Mouse (Mus musculus) spleen, adult 12 weeks (tissue): ENCODE data around the gene Rccd1.

Experiments
- DNase-seq: peaks from one replicate; pipeline ENCODE4 v3.0.0; 2022; ENCODE audit warnings: low spot score

Gene Rccd1

GRCm38 (mm10) chr7:80324043-80324815, at the start of gene Rccd1:
Rccd1 (minus strand) TSS chr7:80324454.
- DNase-seq: peak; percentile 96

DNA sequence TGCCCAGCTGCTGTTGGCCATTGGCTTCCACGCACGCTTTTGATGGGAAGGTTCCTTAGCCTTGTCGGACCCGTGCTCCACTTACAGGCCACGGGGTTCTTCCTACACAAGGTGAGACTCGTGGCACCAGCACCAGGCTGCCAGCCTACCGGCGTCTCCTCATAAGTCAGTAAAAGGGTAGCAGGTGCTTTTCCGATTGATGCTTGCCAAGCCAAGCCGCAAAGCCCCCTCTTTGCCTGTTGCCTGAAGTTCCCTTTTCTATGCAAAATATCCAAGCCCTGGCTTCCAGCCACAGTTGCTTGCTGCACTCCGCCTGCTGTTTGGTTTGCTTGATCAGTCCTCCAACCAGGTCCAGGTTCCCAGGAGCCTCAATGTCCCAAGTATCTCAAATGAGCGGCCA, 49.6 kb upstream of the Rccd1 start:
- DNase-seq: peak; percentile 27

- DNase-seq: no peak
Measured at GRCm38 (mm10) chr7:80373352-80373751, 49.1 kb upstream of the Rccd1 start.

GRCm38 (mm10) chr7:80372667-80373066, 48.4 kb upstream of the Rccd1 start:
- no peak for DNase-seq

GRCm38 (mm10) chr7:80372166-80372565, 47.9 kb upstream of the Rccd1 start:
- no peak for DNase-seq

DNA sequence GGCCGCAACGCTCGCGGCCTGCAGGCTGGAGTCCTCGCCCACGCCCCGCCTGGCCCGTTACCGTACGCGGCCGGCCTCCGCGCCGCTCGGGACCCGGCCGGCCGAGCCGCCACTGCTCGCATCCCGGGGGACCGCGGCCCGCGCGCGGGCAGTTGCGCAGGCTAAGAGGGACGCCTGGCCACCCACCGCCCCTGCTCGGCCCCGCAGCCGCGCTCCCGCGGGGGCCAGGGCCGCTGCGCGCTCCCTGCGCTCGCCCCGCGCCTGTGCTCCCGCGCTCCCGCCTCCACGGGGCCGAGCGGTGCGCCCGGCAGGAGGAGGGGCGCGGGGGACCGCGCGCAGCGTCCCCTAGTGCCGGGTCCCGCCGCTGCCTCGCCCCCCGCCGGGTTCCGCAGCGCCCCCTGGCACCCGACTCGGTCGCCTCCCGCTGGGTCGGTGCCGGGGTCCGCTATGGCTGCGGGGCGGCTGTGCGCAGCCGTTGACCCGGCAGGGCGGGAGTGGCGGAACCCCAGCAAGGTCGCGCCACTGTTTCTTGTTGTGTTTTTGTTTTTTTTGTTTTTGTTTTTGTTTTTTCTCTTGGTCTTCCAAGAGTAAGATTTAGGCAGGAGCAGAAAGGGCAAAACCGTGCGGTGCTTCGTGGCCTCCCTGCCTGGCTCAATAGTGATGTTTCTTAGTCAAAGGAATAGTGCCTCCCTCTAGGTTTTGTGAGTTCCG, 46.9 kb upstream of the Rccd1 start, which contains the start of gene Man2a2:
TSS of gene Man2a2 (minus strand) at position 335 of the 711 bp plus-strand sequence.
- DNase-seq: peak; percentile 40

GRCm38 (mm10) chr7:80370649-80371040, 46.4 kb upstream of the Rccd1 start:
- peak; percentile 51 for DNase-seq

- DNase-seq: no peak
Measured at GRCm38 (mm10) chr7:80369967-80370431, 45.7 kb upstream of the Rccd1 start.

- no peak for DNase-seq
Measured at GRCm38 (mm10) chr7:80369461-80369860, 45.2 kb upstream of the Rccd1 start.

DNA sequence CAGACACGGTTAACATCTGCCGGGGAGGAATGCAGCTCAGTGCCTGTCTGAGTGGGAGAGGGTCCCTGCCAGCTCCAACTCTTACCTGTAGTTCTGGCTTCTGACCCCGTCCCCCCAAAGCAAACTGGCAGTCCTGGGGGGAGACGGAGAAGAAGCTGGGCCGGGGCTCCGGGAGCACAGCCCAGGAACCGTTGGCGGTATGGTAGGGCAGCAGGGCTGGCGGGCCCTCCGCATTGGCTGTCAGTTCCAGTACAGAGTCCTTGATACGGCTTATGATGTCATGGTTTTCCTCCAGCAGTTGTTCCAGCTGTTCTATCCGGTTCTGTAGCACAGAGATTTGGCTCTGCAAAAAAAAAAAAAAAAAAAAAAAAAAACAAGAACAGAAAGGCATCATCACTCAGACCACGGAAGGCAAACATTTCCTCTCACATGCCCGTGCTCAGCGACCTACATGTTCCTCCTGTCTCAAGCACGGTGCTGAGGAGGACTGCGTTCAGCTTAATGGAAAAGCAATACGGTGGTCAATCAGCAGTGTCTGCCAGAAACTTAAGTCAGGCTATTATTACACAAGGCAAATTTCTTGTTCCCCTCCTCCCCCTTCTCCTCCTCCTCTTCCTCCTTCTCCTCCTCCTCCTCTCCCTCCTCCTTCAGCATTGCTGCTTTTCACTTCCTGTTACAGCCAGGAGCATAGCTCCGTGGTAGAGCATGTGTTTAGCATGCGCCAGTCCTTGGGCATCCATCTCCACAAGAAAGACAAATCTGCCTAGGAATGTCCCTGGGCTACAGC, 44.6 kb upstream of the Rccd1 start:
- no peak for DNase-seq

GRCm38 (mm10) chr7:80368009-80368408, 43.8 kb upstream of the Rccd1 start:
- DNase-seq: no peak

DNA sequence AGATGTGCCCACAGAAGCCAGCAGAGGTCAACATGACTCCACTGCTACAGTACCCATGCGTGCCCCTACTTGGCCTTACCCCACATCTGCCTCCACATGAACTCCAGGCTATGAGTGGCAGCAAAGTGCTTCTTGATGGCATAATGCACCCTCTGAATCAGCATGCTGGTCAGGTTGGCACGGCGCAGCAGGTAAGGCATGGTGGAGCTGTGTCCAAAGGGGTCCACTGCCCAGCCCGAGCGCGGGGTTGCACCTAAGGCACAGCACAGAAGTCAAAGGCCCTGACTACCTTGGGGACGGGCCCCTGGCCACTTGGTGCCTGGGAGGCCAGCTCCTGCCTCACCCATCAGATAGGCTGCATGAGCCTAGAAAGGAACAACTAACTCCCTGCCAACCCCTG, 43.0 kb upstream of the Rccd1 start:
- no peak for DNase-seq

DNA sequence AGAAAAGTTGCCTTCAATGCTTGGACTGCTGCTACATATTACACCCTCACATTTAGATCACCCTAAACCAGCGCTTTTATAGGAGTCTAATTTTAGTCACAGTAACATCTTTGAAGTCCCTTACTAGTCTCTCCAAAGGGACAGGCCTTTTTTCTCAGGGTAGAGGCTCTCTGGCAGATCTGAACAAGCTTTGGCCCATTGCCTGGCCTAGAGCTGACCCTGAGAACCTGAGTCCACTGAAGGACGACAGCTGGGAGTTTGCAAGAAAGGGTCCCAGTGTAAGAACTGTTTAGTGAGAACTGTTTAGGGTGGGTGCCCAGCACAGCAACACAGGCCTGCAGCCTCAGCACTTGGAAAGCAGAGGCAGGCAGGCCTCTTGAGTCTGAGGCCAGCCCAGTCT, 41.5 kb upstream of the Rccd1 start:
- DNase-seq: no peak

DNA sequence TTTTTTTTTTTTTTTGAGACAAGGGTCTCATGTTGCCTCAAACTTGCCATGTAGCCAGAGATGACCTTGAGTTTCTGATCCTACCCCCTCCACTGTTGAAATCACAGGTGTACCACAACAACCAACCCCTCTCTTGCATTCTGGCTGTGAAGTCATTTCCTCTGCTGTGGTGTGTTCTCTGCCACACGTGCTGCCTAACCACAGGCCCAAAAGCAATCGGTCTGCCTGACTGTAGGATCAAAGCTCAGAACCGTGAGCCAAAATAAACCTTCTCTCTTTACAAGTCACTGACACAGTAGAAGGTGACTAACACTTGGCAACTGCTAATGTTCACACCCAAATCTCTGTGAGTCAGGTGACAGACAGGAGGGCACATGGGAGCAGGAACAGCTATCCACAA, 36.2 kb upstream of the Rccd1 start:
- no peak for DNase-seq

- no peak for DNase-seq
Measured at GRCm38 (mm10) chr7:80358039-80358438, 33.8 kb upstream of the Rccd1 start.

GRCm38 (mm10) chr7:80357156-80357555, 32.9 kb upstream of the Rccd1 start:
- no peak for DNase-seq

DNA sequence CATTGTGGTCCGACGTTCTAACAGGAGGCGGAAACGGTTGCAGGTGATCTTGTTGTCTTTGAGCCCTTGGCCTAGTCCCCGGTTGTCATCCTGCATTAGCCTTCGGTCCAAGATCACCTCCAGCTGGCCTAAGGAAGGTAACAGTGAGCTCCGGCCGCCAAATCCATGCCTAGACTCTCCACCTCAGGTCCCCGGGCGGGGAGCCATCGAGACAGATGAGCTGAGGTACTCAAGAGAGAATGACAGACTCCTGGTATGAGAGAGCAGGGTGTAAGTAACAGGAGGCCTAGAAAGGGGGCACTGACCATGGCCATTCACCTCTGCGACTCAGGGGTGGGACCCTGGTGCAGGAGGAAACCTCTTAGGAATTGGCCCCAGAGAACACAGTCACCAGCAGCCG, 32.1 kb upstream of the Rccd1 start:
- no peak for DNase-seq

- DNase-seq: no peak
Measured at GRCm38 (mm10) chr7:80352920-80353319, 28.7 kb upstream of the Rccd1 start.

GRCm38 (mm10) chr7:80350808-80351207, 26.6 kb upstream of the Rccd1 start:
- DNase-seq: no peak

- DNase-seq: no peak
Measured at GRCm38 (mm10) chr7:80347670-80348586, 23.7 kb upstream of the Rccd1 start.

- no peak for DNase-seq
Measured at GRCm38 (mm10) chr7:80346830-80347229, 22.6 kb upstream of the Rccd1 start.
